Mouse (Mus musculus) monocyte, adult 2 months (primary cell): ENCODE measurements around the gene Plekhb1.

ENCODE experiments used
- DNase-seq, 2 experiments: peaks; one replicate each; pipeline ENCODE4 v3.0.0; 2022; ENCODE audit warnings: low spot score in 2 of 2, low read depth in 1 of 2

Plekhb1 gene

GRCm38 (mm10) chr7:100662231-100662630, at the start of gene Plekhb1:
Gene Plekhb1 (minus strand): TSS chr7:100662414.
- no peak for DNase-seq

- DNase-seq = no peak
These were observed 44.8 kb upstream of the Plekhb1 start for GRCm38 (mm10) chr7:100706883-100707480.

GRCm38 (mm10) chr7:100706143-100706841, 44.1 kb upstream of the Plekhb1 start, which contains the start of gene Fam168a:
Gene Fam168a (plus strand): TSS chr7:100706635.
- DNase-seq = peak; percentile 82 to 85

GRCm38 (mm10) chr7:100699771-100700770, 37.9 kb upstream of the Plekhb1 start:
- no peak for DNase-seq

GRCm38 (mm10) chr7:100693199-100693598, 31.0 kb upstream of the Plekhb1 start:
- DNase-seq = no peak

- DNase-seq = no peak
These were observed 26.3 kb upstream of the Plekhb1 start for GRCm38 (mm10) chr7:100688471-100688870.

GRCm38 (mm10) chr7:100685061-100686030, 23.1 kb upstream of the Plekhb1 start:
- DNase-seq = peak; percentile 12 to 38

GRCm38 (mm10) chr7:100684538-100684937, 22.3 kb upstream of the Plekhb1 start:
- DNase-seq = peak in 1 of 2 experiments; percentile 18

GRCm38 (mm10) chr7:100684081-100684480, 21.9 kb upstream of the Plekhb1 start:
- no peak for DNase-seq

GRCm38 (mm10) chr7:100683241-100683640, 21.0 kb upstream of the Plekhb1 start:
- no peak for DNase-seq

- DNase-seq = no peak
These were observed 18.9 kb upstream of the Plekhb1 start for GRCm38 (mm10) chr7:100681132-100681531.

GRCm38 (mm10) chr7:100678948-100679880, 17.0 kb upstream of the Plekhb1 start:
- DNase-seq = no peak

GRCm38 (mm10) chr7:100678052-100678451, 15.8 kb upstream of the Plekhb1 start:
- DNase-seq = no peak

GRCm38 (mm10) chr7:100674941-100675340, 12.7 kb upstream of the Plekhb1 start:
- no peak for DNase-seq

GRCm38 (mm10) chr7:100673452-100673851, 11.2 kb upstream of the Plekhb1 start:
- no peak for DNase-seq

- DNase-seq = no peak
These were observed 8.4 kb upstream of the Plekhb1 start for GRCm38 (mm10) chr7:100670646-100671045.

- no peak for DNase-seq
These were observed 1.6 kb upstream of the Plekhb1 start for GRCm38 (mm10) chr7:100663729-100664304.

GRCm38 (mm10) chr7:100663190-100663589, 976 bp upstream of the Plekhb1 start:
- DNase-seq = peak; percentile 45 to 69

GRCm38 (mm10) chr7:100661264-100661663, 950 bp downstream of the Plekhb1 start:
- DNase-seq = no peak
